Mouse (Mus musculus): ENCODE data around the gene Ank2. TPM values are rescaled to one million over a fixed set of nuclear protein-coding genes. Genes with fewer than 3 reads are reported as not detected.

Ank2 gene
- polyA plus RNA-seq, 1 experiment = not detected

- H3K4me1 ChIP-seq = no peaks in the 10 kb centered on the region
- no peak overlapping the region for H3K4me3 ChIP-seq (replicated peaks)
- H3K36me3 ChIP-seq (replicated peaks; ENCODE audit: low read length) = no peaks in the 10 kb centered on the region
- H3K9me3 ChIP-seq = peaks cover 9% of the 10 kb centered on the region; the same call in 1 of the 2 replicates
- H3K27me3 ChIP-seq (replicated peaks) = no peaks in the 10 kb centered on the region
- no peak for TF ChIP-seq FLI1 (IDR thresholded peaks at IDR 0.05; ENCODE audit: low read length)
- no peak for TF ChIP-seq GATA1 (IDR thresholded peaks at IDR 0.05; ENCODE audit: borderline replicate concordance, low read length)
These were observed 345.3 kb downstream of the Ank2 start for GRCm38 (mm10) chr3:127153861-127154260.

- no peak for TF ChIP-seq GATA1 (IDR thresholded peaks at IDR 0.05; ENCODE audit: borderline replicate concordance, low read length)
- no peak for TF ChIP-seq FLI1 (IDR thresholded peaks at IDR 0.05; ENCODE audit: low read length)
- no peaks in the 10 kb centered on the region for H3K36me3 ChIP-seq (replicated peaks; ENCODE audit: low read length)
- H3K27me3 ChIP-seq (replicated peaks) = no peaks in the 10 kb centered on the region
- H3K4me3 ChIP-seq (replicated peaks) = no peak overlapping the region
- H3K9me3 ChIP-seq = peaks cover 9% of the 10 kb centered on the region; the same call in 1 of the 2 replicates
- H3K4me1 ChIP-seq = no peaks in the 10 kb centered on the region
These were observed 345.7 kb downstream of the Ank2 start for GRCm38 (mm10) chr3:127153443-127153842.

GRCm38 (mm10) chr3:127148648-127149047 lies 350.5 kb downstream of the Ank2 start:
- TF ChIP-seq FLI1 (IDR thresholded peaks at IDR 0.05; ENCODE audit: low read length) = no peak
- TF ChIP-seq GATA1 (IDR thresholded peaks at IDR 0.05; ENCODE audit: borderline replicate concordance, low read length) = no peak
- no peaks in the 10 kb centered on the region for H3K27me3 ChIP-seq (replicated peaks)
- H3K4me3 ChIP-seq (replicated peaks) = no peak overlapping the region
- H3K4me1 ChIP-seq = no peaks in the 10 kb centered on the region
- H3K9me3 ChIP-seq = peaks cover 6% of the 10 kb centered on the region; the same call in 1 of the 2 replicates
- no peaks in the 10 kb centered on the region for H3K36me3 ChIP-seq (replicated peaks; ENCODE audit: low read length)

- TF ChIP-seq FLI1 (IDR thresholded peaks at IDR 0.05; ENCODE audit: low read length) = no peak
- no peaks in the 10 kb centered on the region for H3K4me1 ChIP-seq
- peaks cover 5% of the 10 kb centered on the region; the same call in 1 of the 2 replicates for H3K9me3 ChIP-seq
- H3K36me3 ChIP-seq (replicated peaks; ENCODE audit: low read length) = no peaks in the 10 kb centered on the region
- H3K4me3 ChIP-seq (replicated peaks) = no peak overlapping the region
- H3K27me3 ChIP-seq (replicated peaks) = no peaks in the 10 kb centered on the region
These were observed 358.6 kb downstream of the Ank2 start for GRCm38 (mm10) chr3:127140590-127140989.

GRCm38 (mm10) chr3:127139638-127140037 lies 359.5 kb downstream of the Ank2 start:
- Histone ChIP-seq H3K4me3 (replicated peaks) (no peak overlapping the region), H3K36me3 (replicated peaks; ENCODE audit: low read length) (no peaks in the 10 kb centered on the region), H3K9me3 (peaks cover 5% of the 10 kb centered on the region; the same call in 1 of the 2 replicates), H3K27me3 (replicated peaks) (no peaks in the 10 kb centered on the region), H3K4me1 (no peaks in the 10 kb centered on the region)
- no peak for TF ChIP-seq FLI1 (IDR thresholded peaks at IDR 0.05; ENCODE audit: low read length)
- TF ChIP-seq GATA1 (IDR thresholded peaks at IDR 0.05; ENCODE audit: borderline replicate concordance, low read length) = no peak

DNA sequence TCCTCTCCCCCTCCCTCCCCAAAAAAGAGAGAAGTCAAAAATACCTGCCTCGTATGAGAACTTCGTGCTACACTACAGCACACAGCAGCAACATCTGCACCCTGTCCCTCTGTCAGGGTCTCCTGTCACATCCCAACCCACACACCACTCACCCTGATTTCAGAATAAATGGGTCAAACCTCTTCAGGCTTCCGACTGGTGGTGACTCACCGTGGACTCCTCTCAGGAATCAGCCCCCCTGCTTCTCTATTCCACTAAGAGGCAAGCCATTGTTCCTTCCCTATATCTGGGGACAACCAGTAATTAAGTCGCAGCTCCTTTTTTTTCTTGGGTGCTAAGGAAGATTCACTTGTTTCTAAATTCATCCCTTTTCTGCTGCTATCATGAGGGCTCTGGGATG lies 361.6 kb downstream of the Ank2 start:
- no peaks in the 10 kb centered on the region for H3K27me3 ChIP-seq (replicated peaks)
- no peak overlapping the region for H3K4me3 ChIP-seq (replicated peaks)
- TF ChIP-seq GATA1 (IDR thresholded peaks at IDR 0.05; ENCODE audit: borderline replicate concordance, low read length) (no peak), FLI1 (IDR thresholded peaks at IDR 0.05; ENCODE audit: low read length) (no peak)
- peaks cover 5% of the 10 kb centered on the region; the same call in 1 of the 2 replicates for H3K9me3 ChIP-seq
- no peaks in the 10 kb centered on the region for H3K36me3 ChIP-seq (replicated peaks; ENCODE audit: low read length)
- no peaks in the 10 kb centered on the region for H3K4me1 ChIP-seq

DNA sequence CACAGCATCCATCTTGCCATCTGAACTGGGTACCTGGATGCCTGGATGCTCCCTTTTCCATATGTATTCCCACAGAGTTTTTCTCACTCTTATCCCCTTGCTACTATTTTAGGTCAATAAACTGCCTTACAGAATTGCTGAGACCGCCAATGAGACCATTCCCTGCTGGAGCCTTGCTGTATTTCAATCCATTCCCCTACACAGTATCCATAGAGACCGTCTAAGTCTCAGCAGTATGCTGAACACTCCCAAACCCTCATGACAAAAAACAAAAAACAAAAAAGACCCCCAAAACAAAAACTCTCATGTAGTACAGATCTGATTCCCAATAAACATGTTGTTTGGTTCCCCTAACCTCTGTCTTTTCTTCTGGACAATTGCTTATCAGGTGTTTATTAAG lies 365.1 kb downstream of the Ank2 start:
- Histone ChIP-seq H3K4me1 (no peaks in the 10 kb centered on the region), H3K27me3 (replicated peaks) (no peaks in the 10 kb centered on the region), H3K4me3 (replicated peaks) (no peak overlapping the region), H3K36me3 (replicated peaks; ENCODE audit: low read length) (no peaks in the 10 kb centered on the region), H3K9me3 (no peaks in the 10 kb centered on the region)
- TF ChIP-seq FLI1 (IDR thresholded peaks at IDR 0.05; ENCODE audit: low read length) (no peak), GATA1 (IDR thresholded peaks at IDR 0.05; ENCODE audit: borderline replicate concordance, low read length) (no peak)

- Histone ChIP-seq H3K4me3 (replicated peaks) (no peak overlapping the region), H3K36me3 (replicated peaks; ENCODE audit: low read length) (no peaks in the 10 kb centered on the region), H3K9me3 (no peaks in the 10 kb centered on the region), H3K27me3 (replicated peaks) (no peaks in the 10 kb centered on the region), H3K4me1 (no peaks in the 10 kb centered on the region)
- TF ChIP-seq GATA1 (IDR thresholded peaks at IDR 0.05; ENCODE audit: borderline replicate concordance, low read length) = no peak
- no peak for TF ChIP-seq FLI1 (IDR thresholded peaks at IDR 0.05; ENCODE audit: low read length)
These were observed 368.1 kb downstream of the Ank2 start for GRCm38 (mm10) chr3:127131048-127131447.

DNA sequence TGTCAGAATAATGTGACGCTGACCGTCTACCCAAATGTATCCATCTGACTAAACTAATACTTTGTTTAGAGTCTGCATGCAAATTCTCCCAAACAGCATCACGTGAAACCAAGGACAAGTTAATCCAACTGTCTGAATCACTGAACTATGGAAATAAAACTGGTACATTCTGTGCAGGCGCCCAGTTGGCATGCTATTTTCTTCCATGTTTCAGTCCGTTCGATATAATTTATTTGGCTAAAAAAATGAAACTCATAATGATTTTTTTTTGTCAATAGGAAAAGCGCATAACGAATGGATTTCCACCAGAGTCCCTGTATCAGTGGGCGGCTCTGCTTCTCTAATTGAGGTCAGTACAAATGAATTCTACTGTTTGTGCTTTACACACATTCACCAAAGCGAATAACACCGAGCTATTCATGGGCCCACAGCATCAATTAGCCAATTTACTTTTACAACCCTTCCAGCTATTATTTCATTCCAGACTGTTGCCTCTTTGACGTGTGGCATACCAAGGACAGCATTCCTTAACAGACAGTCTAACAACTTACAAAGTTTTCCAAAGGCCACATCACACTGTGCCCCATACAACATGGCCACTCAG lies 368.9 kb downstream of the Ank2 start:
- TF ChIP-seq GATA1 (IDR thresholded peaks at IDR 0.05; ENCODE audit: borderline replicate concordance, low read length) (no peak), FLI1 (IDR thresholded peaks at IDR 0.05; ENCODE audit: low read length) (no peak)
- Histone ChIP-seq H3K4me3 (replicated peaks) (no peak overlapping the region), H3K4me1 (no peaks in the 10 kb centered on the region), H3K27me3 (replicated peaks) (no peaks in the 10 kb centered on the region), H3K9me3 (no peaks in the 10 kb centered on the region), H3K36me3 (replicated peaks; ENCODE audit: low read length) (no peaks in the 10 kb centered on the region)

GRCm38 (mm10) chr3:127129750-127130149 lies 369.4 kb downstream of the Ank2 start:
- Histone ChIP-seq H3K9me3 (no peaks in the 10 kb centered on the region; the same call in 1 of the 2 replicates), H3K4me3 (replicated peaks) (no peak overlapping the region), H3K4me1 (no peaks in the 10 kb centered on the region), H3K36me3 (replicated peaks; ENCODE audit: low read length) (no peaks in the 10 kb centered on the region), H3K27me3 (replicated peaks) (no peaks in the 10 kb centered on the region)
- TF ChIP-seq FLI1 (IDR thresholded peaks at IDR 0.05; ENCODE audit: low read length) = no peak
- no peak for TF ChIP-seq GATA1 (IDR thresholded peaks at IDR 0.05; ENCODE audit: borderline replicate concordance, low read length)
